Mouse (Mus musculus) hindbrain, embryonic 10.5 days (tissue): ENCODE measurements at regions not wholly inside any gene's neighbourhood (a gene's known extent, or its start where the extent isn't known, plus 50 kb on each side); places are given as distances from the start of the nearest gene placed in this dataset.
A peak's percentile ranks its signal among the peaks of the same experiment; 100 is the strongest.

Experiments used
- DNase-seq: peaks from one replicate; pipeline ENCODE4 v3.0.0-alpha.2; 2017; ENCODE audit warnings: low spot score
- H3K27ac ChIP-seq: fragments of 300-500 bp; sonication (generic); 2 replicates; pipeline ENCODE4 v1.5.1; 2016; ENCODE audit warnings: mild to moderate bottlenecking, moderate library complexity
- H3K27me3 ChIP-seq: fragments of 300-500 bp; sonication (generic); 2 replicates; pipeline ENCODE4 v1.6.1; 2016; ENCODE audit warnings: mild to moderate bottlenecking; ENCODE audit not compliant: poor library complexity, insufficient read depth, severe bottlenecking
- H3K36me3 ChIP-seq: fragments of 300-500 bp; sonication (generic); 2 replicates; pipeline ENCODE4 v1.6.1; 2016; ENCODE audit warnings: mild to moderate bottlenecking, moderate library complexity
- H3K4me1 ChIP-seq: fragments of 300-500 bp; sonication (generic); replicated peaks from 2 replicates; pipeline ENCODE4 v1.6.1; 2016; ENCODE audit warnings: mild to moderate bottlenecking
- H3K4me3 ChIP-seq: fragments of 300-500 bp; sonication (generic); 2 replicates; pipeline ENCODE4 v1.5.1; 2016; ENCODE audit warnings: mild to moderate bottlenecking, moderate library complexity
- H3K9me3 ChIP-seq: fragments of 300-500 bp; sonication (generic); 2 replicates; pipeline ENCODE4 v1.6.1; 2016; ENCODE audit warnings: mild to moderate bottlenecking, moderate library complexity
- WGBS: fragments of 180-500 bp; shearing (Covaris S2); methylation state at CpG from one replicate; pipeline ENCODE4 v1.1.7; 2016; 5-methylcytosine and 5-hydroxymethylcytosine counted together

- H3K4me3 ChIP-seq: no peak overlapping the region
- H3K4me1 ChIP-seq: no peaks in the 10 kb centered on the region
- no peak for DNase-seq
- no peaks in the 10 kb centered on the region for H3K27me3 ChIP-seq
- H3K27ac ChIP-seq: no peak overlapping the region
- no peaks in the 10 kb centered on the region for H3K36me3 ChIP-seq
- no peaks in the 10 kb centered on the region for H3K9me3 ChIP-seq
- WGBS: 84% methylated on average over 1 of the region's 1 CpGs
Measured at GRCm38 (mm10) chr6:107629376-107629775, 99.8 kb downstream of the Lrrn1 start.

GRCm38 (mm10) chr6:107645751-107646150, 116.2 kb downstream of the Lrrn1 start:
- no peak for DNase-seq
- H3K9me3 ChIP-seq: no peaks in the 10 kb centered on the region
- no peak overlapping the region for H3K4me3 ChIP-seq
- 79% methylated on average over 2 of the region's 2 CpGs for WGBS
- H3K4me1 ChIP-seq: no peaks in the 10 kb centered on the region
- no peaks in the 10 kb centered on the region for H3K36me3 ChIP-seq
- no peaks in the 10 kb centered on the region for H3K27me3 ChIP-seq
- no peak overlapping the region for H3K27ac ChIP-seq

GRCm38 (mm10) chr6:107653840-107654523, 124.4 kb downstream of the Lrrn1 start:
- Histone ChIP-seq H3K4me1 (peaks cover 6% of the 10 kb centered on the region), H3K27ac (no peak overlapping the region), H3K36me3 (no peaks in the 10 kb centered on the region), H3K27me3 (no peaks in the 10 kb centered on the region), H3K4me3 (no peak overlapping the region), H3K9me3 (no peaks in the 10 kb centered on the region)
- DNase-seq: peak; percentile 3

- no peaks in the 10 kb centered on the region for H3K36me3 ChIP-seq
- H3K4me3 ChIP-seq: no peak overlapping the region
- H3K27me3 ChIP-seq: no peaks in the 10 kb centered on the region
- H3K9me3 ChIP-seq: no peaks in the 10 kb centered on the region
- H3K27ac ChIP-seq: no peak overlapping the region
- DNase-seq: no peak
- peaks cover 6% of the 10 kb centered on the region for H3K4me1 ChIP-seq
- 83% methylated on average over 2 of the region's 2 CpGs for WGBS
Measured at GRCm38 (mm10) chr6:107657805-107658204, 128.2 kb downstream of the Lrrn1 start.

GRCm38 (mm10) chr6:107661009-107661764, 131.6 kb downstream of the Lrrn1 start:
- no peak for DNase-seq
- Histone ChIP-seq H3K36me3 (no peaks in the 10 kb centered on the region), H3K27ac (no peak overlapping the region), H3K27me3 (no peaks in the 10 kb centered on the region), H3K4me1 (no peaks in the 10 kb centered on the region), H3K9me3 (no peaks in the 10 kb centered on the region), H3K4me3 (no peak overlapping the region)
- 78% methylated on average over 5 of the region's 5 CpGs for WGBS

GRCm38 (mm10) chr6:107699298-107699697, 169.7 kb downstream of the Lrrn1 start:
- no peak for DNase-seq
- no peaks in the 10 kb centered on the region for H3K9me3 ChIP-seq
- no peaks in the 10 kb centered on the region for H3K27me3 ChIP-seq
- 88% methylated on average over 4 of the region's 4 CpGs for WGBS
- H3K36me3 ChIP-seq: no peaks in the 10 kb centered on the region
- H3K27ac ChIP-seq: no peak overlapping the region
- no peaks in the 10 kb centered on the region for H3K4me1 ChIP-seq
- H3K4me3 ChIP-seq: no peak overlapping the region

GRCm38 (mm10) chr6:107708185-107708584, 178.6 kb downstream of the Lrrn1 start:
- H3K27ac ChIP-seq: no peak overlapping the region
- no peaks in the 10 kb centered on the region for H3K27me3 ChIP-seq
- peaks cover 19% of the 10 kb centered on the region for H3K4me1 ChIP-seq
- H3K36me3 ChIP-seq: no peaks in the 10 kb centered on the region
- no peaks in the 10 kb centered on the region for H3K9me3 ChIP-seq
- 73% methylated on average over 2 of the region's 2 CpGs for WGBS
- no peak for DNase-seq
- H3K4me3 ChIP-seq: no peak overlapping the region

GRCm38 (mm10) chr6:107708608-107709007, 179.0 kb downstream of the Lrrn1 start:
- Histone ChIP-seq H3K27ac (no peak overlapping the region), H3K36me3 (no peaks in the 10 kb centered on the region), H3K9me3 (no peaks in the 10 kb centered on the region), H3K27me3 (no peaks in the 10 kb centered on the region), H3K4me3 (no peak overlapping the region), H3K4me1 (peaks cover 23% of the 10 kb centered on the region)
- DNase-seq: no peak
- 87% methylated on average over 1 of the region's 1 CpGs for WGBS

GRCm38 (mm10) chr6:107710360-107710759, 180.8 kb downstream of the Lrrn1 start:
- Histone ChIP-seq H3K9me3 (no peaks in the 10 kb centered on the region), H3K36me3 (no peaks in the 10 kb centered on the region), H3K27ac (no peak overlapping the region), H3K4me3 (no peak overlapping the region), H3K4me1 (peaks cover 26% of the 10 kb centered on the region), H3K27me3 (no peaks in the 10 kb centered on the region)
- 86% methylated on average over 5 of the region's 5 CpGs for WGBS
- peak; percentile 6 for DNase-seq

GRCm38 (mm10) chr6:107711181-107712087, 181.9 kb downstream of the Lrrn1 start:
- Histone ChIP-seq H3K27me3 (no peaks in the 10 kb centered on the region), H3K9me3 (no peaks in the 10 kb centered on the region), H3K27ac (0 out of 2 replicates have a peak overlapping the region, but pooled peaks have one; percentile 9), H3K4me1 (peaks cover 26% of the 10 kb centered on the region), H3K36me3 (no peaks in the 10 kb centered on the region), H3K4me3 (no peak overlapping the region)
- no peak for DNase-seq
- 42% methylated on average over 22 of the region's 22 CpGs for WGBS

- H3K27me3 ChIP-seq: no peaks in the 10 kb centered on the region
- H3K4me3 ChIP-seq: no peak overlapping the region
- no peak overlapping the region for H3K27ac ChIP-seq
- WGBS: 16% methylated on average over 6 of the region's 6 CpGs
- H3K4me1 ChIP-seq: peaks cover 26% of the 10 kb centered on the region
- H3K36me3 ChIP-seq: no peaks in the 10 kb centered on the region
- no peaks in the 10 kb centered on the region for H3K9me3 ChIP-seq
- peak; percentile 4 for DNase-seq
Measured at GRCm38 (mm10) chr6:107713051-107713450, 183.5 kb downstream of the Lrrn1 start.

- Histone ChIP-seq H3K27ac (no peak overlapping the region), H3K9me3 (no peaks in the 10 kb centered on the region), H3K36me3 (no peaks in the 10 kb centered on the region), H3K4me3 (no peak overlapping the region), H3K4me1 (peaks cover 14% of the 10 kb centered on the region), H3K27me3 (no peaks in the 10 kb centered on the region)
- WGBS: 97% methylated on average over 2 of the region's 2 CpGs
- no peak for DNase-seq
Measured at GRCm38 (mm10) chr6:107717194-107717593, 187.6 kb downstream of the Lrrn1 start.

- H3K36me3 ChIP-seq: no peaks in the 10 kb centered on the region
- no peak overlapping the region for H3K27ac ChIP-seq
- no peaks in the 10 kb centered on the region for H3K27me3 ChIP-seq
- no peak for DNase-seq
- H3K4me1 ChIP-seq: no peaks in the 10 kb centered on the region
- 90% methylated on average over 4 of the region's 4 CpGs for WGBS
- no peaks in the 10 kb centered on the region for H3K9me3 ChIP-seq
- no peak overlapping the region for H3K4me3 ChIP-seq
Measured at GRCm38 (mm10) chr6:107730294-107730693, 200.7 kb downstream of the Lrrn1 start.
